Mouse (Mus musculus) adrenal gland, postnatal 10 days (tissue): Measurements from ENCODE around the gene Clk3. TPM values are rescaled to one million over a fixed set of nuclear protein-coding genes. Genes with fewer than 3 reads are reported as not detected.
"Not testable (repeated sequence)": the region's sequence is repeated elsewhere in the genome, so short reads cannot be mapped to it uniquely, and the experiment has no call there.

Source experiments
- DNase-seq: peaks from one replicate; pipeline ENCODE4 v3.0.0; 2021; ENCODE audit warnings: mixed read lengths
- total RNA-seq, 2 experiments: library from RNA; stranded (reverse); gene quantifications; 2 replicates each; pipeline ENCODE4 v1.2.3; 2021

Gene Clk3
- total RNA-seq, 2 experiments from 2014 or later: 65.3 to 79.1 TPM

DNA sequence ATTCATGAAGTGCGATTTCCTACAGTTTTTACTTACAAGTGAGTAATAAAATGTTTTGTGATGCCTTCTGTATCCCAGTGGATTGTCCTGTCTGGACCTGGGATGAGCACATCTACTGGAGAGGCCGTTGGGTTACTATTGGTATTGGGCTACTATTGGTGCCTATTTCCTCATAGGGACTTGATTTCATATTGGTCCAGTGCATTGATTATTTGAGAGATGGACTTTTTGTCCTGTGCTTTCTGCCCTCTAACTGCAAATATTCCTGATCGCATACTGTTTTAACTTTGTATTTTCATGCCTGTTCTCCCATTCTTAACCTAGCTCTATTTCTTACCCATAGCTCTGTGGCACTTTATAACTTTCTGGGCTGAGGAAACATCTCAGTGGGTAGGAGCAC lies 41.0 kb downstream of the Clk3 start:
- no peak for DNase-seq

GRCm38 (mm10) chr9:57723796-57724195 lies 41.9 kb downstream of the Clk3 start:
- no peak for DNase-seq

DNA sequence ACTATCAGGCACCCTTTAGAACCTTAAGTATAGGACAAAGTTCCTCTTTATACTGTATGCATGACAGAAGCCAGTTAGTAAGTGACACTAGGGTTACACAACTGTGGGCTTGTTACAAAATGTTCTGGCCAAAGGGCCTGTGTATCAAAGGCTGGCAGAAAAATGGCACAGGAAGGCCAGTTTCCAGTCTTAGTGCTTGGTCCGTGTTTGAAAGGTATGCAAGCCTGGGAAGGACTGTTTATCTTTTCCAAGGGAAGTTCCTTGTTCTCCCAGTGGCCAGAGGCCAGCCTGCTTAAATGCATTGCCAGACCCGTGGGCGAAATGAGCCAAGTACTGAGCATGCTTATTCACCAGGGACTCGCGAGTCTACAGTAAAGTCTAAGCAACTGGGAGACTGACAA lies 42.3 kb downstream of the Clk3 start:
- peak; percentile 77 for DNase-seq

GRCm38 (mm10) chr9:57722371-57722770 lies 43.3 kb downstream of the Clk3 start:
- no peak for DNase-seq

GRCm38 (mm10) chr9:57720736-57721135 lies 44.9 kb downstream of the Clk3 start:
- no peak for DNase-seq

GRCm38 (mm10) chr9:57718408-57718807 lies 47.3 kb downstream of the Clk3 start:
- peak; percentile 43 for DNase-seq

DNA sequence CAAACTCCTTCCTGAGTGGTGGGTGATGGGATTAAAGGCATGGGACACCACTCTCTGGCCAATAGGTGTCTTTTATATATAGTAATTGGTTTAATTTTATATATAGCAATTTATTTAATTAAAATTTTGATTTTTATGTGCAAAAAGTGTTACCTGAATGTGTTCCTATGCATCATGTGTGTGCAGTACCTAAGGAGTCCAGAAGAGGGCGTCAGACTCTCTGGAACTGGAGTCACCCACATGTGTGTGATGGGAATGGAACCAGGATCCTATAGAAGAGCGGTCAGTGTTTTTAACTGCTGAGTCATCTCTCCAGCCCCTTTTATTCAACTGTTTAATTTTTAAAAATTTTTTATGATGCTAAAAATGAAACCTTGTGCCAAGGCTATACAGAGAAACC lies 53.5 kb downstream of the Clk3 start:
- no peak for DNase-seq

DNA sequence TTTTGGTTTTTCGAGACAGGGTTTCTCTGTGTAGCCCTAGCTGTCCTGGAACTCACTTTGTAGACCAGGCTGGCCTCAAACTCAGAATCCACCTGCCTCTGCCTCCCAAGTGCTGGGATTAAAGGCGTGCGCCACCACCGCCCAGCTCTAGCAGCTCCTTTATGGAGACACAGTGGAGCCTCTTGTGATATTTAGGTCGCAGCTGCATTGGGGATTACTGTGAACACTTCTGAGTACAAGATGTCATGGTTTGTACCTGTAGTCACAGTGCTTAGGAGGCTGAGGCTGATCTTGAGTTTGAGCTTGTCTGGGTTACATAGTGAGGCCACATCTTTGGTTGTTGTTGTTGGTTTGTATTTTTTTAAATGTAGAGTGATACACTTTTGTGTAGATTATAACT lies 55.4 kb downstream of the Clk3 start:
- not testable (repeated sequence) for DNase-seq

DNA sequence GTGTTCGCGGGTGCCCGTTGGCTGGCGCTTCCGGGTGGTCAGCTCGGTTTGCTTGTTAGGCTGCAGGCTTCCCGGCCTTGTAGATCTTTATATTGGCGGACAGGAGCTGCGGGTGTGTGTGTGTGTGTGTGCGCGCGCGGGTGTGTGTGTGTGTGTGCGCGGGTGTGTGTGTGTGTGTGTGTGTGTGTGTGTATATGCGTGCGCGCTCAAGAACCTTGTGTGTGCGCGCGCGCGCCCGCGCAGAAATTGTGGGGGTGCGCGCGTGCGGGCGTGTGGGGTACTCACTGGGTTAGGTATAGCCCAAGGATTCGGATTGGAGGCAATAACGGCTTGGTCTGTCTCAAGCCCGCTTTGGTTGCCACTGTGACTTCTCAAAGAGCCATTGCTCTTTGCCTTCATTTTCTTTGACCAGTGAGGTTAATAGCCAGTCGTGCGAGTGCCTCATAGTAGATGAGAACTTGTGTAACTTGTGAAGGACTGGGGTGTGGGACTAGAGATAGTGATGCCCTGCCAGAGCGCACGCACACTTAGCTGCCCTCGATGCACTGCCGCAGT lies 56.9 kb downstream of the Clk3 start:
- DNase-seq: peak; percentile 53

DNA sequence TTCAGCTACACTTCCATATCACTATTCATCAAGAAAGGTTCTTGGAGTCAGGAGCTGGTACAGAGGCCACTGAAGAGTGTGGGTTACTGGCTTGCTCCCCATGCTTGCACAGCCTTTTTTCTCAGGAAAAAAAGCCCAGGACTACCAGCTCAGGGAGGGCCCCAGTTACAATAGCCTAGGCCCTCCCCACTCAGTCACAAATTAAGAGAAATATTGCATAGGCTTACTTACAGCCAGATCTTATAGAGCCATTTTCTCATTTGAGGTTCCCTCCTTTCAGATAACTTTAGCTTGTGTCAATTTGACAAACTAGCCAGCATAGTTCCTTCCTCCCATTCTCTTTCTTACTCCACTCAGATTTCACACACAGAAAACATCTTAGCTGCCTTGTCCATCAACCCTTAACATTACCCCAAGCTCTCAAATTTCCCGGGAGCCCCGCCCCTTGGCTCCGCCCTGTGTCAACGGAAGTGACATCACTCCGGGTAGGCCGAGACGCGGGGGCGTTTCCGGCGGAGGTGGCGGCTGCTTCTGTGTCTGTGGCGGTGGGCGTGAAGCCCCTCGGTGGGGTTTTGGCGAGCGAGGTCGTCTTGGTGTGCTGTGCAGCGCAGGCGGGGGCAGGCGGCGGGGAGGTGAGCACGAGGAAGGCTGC lies 57.5 kb downstream of the Clk3 start, which contains the start of gene Edc3:
Gene Edc3 (plus strand): TSS at position 473 of the 652 bp plus-strand sequence.
- DNase-seq: peak; percentile 96

DNA sequence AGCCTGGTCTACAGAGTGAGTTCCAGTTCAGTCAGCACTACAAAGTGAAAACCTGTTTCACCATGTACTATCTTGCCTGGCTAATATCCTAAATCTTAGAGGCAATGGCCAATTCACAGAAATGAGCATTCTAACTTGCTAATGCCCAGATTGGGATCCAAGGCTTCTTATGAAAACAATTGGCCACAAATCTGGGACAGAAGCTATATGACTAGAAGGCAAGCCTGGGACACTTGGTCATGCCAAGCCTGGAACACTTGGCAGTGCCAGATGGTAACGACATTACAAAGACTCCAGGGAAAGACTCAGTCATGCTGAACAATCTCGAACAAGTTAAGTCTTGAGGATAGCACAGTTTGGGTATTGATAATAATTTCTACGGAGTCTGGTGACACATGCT lies 59.2 kb downstream of the Clk3 start:
- DNase-seq: no peak

Other genes with a start within 250 kb of the Clk3 start
- gene Cox5a, start 244.6 kb downstream of the Clk3 start, total RNA-seq: 1,000 to 10,000 TPM; 1,277 to 1,442 TPM
- gene Fam219b, start 228.3 kb downstream of the Clk3 start, total RNA-seq: 10 to 100 TPM; 19.6 to 23.4 TPM
- gene Mpi, start 213.1 kb downstream of the Clk3 start, total RNA-seq: 10 to 100 TPM; 31.1 to 47.1 TPM
- gene Scamp2, start 204.9 kb downstream of the Clk3 start, total RNA-seq: 10 to 100 TPM; 42.9 to 48.5 TPM
- 10 to 100 TPM in 1 of 2 experiments, 1 to 10 TPM in 1; 9.2 to 17.0 TPM for gene Ulk3, start 176.4 kb downstream of the Clk3 start, total RNA-seq
- not detected for gene Cplx3, start 159.6 kb downstream of the Clk3 start, total RNA-seq
- not detected for gene Lman1l, start 145.1 kb downstream of the Clk3 start, total RNA-seq
- gene Csk, start 112.2 kb downstream of the Clk3 start, total RNA-seq: 10 to 100 TPM; 61.5 to 63.7 TPM
- gene Cyp1a2, start 82.2 kb downstream of the Clk3 start, total RNA-seq: 10 to 100 TPM; 14.5 to 36.5 TPM
- gene Cyp1a1, start 77.9 kb downstream of the Clk3 start, total RNA-seq: under 1 TPM; 0.15 to 0.45 TPM
- gene Edc3, start 57.3 kb downstream of the Clk3 start, total RNA-seq: 10 to 100 TPM; 11.7 to 12.0 TPM
- gene Arid3b, start 70.9 kb upstream of the Clk3 start, total RNA-seq: 1 to 10 TPM; 3.3 to 4.4 TPM
- gene Ubl7, start 145.1 kb upstream of the Clk3 start, total RNA-seq: 10 to 100 TPM; 71.2 to 74.8 TPM
- 10 to 100 TPM; 18.0 to 19.8 TPM for gene Sema7a, start 174.3 kb upstream of the Clk3 start, total RNA-seq
- gene Cyp11a1, start 240.6 kb upstream of the Clk3 start, total RNA-seq: 1,000 to 10,000 TPM; 1,564 to 1,873 TPM